Mouse (Mus musculus) liver, adult 2 months (tissue): ENCODE measurements around the gene Hoxd12.

Experiments used
- CTCF ChIP-seq: fragments of 200-500 bp; IDR thresholded peaks from 2 replicates; pipeline ENCODE4 v1.5.1; 2011; ENCODE audit warnings: low read depth, low read length, control low read depth
- POLR2A ChIP-seq: fragments of 200-500 bp; IDR thresholded peaks from 2 replicates; pipeline ENCODE4 v1.6.1; 2011; ENCODE audit warnings: low read length, control low read depth; ENCODE audit not compliant: insufficient read depth; ENCODE audit errors: extremely low read depth

GRCm38 (mm10) chr2:74709465-74710419 is 34.9 kb downstream of the Hoxd12 start:
- TF ChIP-seq POLR2A = no peak
- no peak for TF ChIP-seq CTCF
